Mouse (Mus musculus): Measurements from ENCODE around the gene Zfp78.

The Zfp78 gene

DNA sequence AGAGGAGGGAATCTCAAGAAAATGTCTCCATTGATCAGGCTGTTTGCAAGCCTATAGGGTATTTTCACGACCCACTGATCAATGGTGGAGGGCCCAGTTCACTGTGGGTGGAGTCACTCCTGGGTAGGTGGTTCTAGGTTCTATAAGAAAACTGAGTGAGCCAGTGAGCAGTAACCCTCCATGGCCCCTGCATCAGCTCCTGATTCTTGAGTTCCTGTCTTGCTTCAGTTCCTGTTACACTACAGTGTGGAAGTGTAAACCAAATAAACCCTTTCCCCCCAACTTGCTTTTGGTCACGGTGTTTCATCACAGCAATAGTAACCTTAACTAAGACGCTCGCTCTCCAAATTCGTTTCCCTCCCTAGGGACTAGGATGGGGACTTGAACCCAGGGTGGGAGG, 25.9 kb downstream of the Zfp78 start:
- DNase-seq (ENCODE audit: low spot score), result no peak

DNA sequence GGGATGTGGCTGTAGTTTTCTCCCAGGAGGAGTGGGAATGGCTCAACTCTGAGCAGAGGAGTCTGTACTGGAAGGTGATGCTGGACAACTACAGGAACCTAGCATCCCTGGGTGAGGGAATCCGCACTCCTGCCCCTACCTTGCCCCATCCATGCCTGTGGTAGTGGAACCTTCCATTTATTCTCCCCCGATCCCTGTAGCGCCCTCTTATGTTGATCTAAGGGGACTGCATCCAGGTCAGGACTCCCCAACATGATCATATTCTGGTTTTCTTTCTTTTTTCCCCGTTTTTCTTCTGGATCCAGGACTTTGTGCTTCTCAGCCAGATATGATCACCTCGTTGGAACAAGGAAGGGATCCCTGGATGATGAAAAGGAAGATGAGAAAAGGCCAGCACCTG, 26.4 kb downstream of the Zfp78 start:
- DNase-seq (ENCODE audit: low spot score), result no peak

GRCm38 (mm10) chr7:6397996-6398975, 35.2 kb downstream of the Zfp78 start, which contains the start of gene Smim17:
Smim17 (plus strand) TSS chr7:6398715.
- DNase-seq (ENCODE audit: low spot score), result peak; percentile 28

- DNase-seq (ENCODE audit: low spot score), result peak; percentile 97
Observed at GRCm38 (mm10) chr7:6410043-6410442, 47.0 kb downstream of the Zfp78 start, which contains the start of gene Gm20715. Gm20715 (plus strand) TSS chr7:6410277.

GRCm38 (mm10) chr7:6414626-6415441, 51.8 kb downstream of the Zfp78 start:
- no peak for DNase-seq (ENCODE audit: low spot score)

DNA sequence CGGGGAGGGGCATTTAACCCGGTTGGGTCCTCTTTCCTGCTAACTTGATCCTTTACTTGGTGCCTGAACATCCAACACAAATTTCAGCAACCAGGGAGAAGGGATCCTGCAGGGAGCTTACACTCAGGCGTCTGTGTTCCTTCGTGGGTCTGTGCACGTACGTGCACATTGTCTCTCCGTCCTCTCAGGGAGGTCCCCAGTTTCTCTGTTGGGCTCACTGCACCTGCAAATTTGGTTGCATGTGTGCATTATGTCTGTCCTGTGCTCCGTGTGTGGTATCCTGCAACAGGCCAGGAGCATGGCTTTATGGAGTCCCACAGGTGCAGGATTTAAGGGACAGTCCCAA, 52.3 kb downstream of the Zfp78 start:
- no peak for DNase-seq (ENCODE audit: low spot score)

GRCm38 (mm10) chr7:6419894-6420293, 56.8 kb downstream of the Zfp78 start:
- no peak for DNase-seq (ENCODE audit: low spot score)

DNA sequence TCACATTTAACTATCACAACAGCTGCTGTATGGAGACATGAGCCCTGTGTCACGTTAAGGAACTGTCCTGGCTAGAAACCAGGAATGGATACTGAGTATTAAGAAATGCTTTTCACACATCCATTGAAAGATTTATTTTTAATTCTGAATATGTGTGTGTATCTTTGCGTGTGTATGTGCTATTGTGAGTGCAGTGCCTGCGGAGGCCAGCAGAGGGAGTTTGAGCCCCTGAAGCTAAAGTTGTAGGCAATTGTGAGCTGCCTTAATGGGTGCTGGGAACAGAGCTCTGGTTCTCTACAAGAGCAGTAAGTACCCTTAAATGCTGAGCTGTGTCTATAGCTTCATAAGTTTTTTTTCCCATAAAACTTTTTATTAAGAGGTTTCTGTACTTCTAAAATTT, 66.3 kb downstream of the Zfp78 start:
- DNase-seq (ENCODE audit: low spot score), result no peak

GRCm38 (mm10) chr7:6430342-6430741, 67.3 kb downstream of the Zfp78 start:
- no peak for DNase-seq (ENCODE audit: low spot score)
